Mouse (Mus musculus) A20 (cell line): ENCODE measurements at regions not wholly inside any gene's neighbourhood (a gene's known extent, or its start where the extent isn't known, plus 50 kb on each side); places are given as distances from the start of the nearest gene placed in this dataset.

ENCODE experiments used
- DNase-seq: peaks from one replicate; pipeline ENCODE4 v3.0.0-alpha.2; 2011; ENCODE audit warnings: low read depth, low spot score

DNA sequence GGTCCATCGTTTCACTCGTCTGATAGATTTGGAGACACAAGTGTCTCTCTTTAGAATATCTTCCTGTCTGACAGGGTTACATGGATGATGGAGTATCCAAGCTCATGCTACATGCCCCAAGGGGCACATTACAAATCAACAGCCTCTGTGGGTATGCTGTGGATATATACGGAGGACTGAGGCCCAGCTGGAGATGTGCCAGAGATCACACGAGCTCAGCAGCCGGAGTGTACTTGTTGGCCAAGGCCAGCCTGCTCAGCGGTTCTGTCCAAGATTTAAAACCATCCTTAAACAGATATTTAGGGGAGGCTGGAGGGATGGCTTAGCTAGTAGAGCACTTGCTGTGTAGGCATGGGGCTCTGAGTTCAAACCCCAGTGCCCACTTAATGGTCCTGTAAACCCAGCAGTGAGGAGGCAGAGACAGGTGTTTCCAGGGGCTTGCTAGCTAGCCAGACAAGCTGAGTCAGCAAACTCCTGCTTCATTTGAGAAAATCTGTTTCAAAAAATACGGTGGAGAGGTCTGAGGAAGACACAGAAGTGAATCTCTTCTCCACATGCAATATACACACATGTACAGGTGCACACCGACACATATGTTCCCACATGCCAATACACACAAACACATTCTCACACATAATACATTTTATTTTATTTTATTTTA lies 85.6 kb upstream of the Aldh1b1 start:
- no peak for DNase-seq

DNA sequence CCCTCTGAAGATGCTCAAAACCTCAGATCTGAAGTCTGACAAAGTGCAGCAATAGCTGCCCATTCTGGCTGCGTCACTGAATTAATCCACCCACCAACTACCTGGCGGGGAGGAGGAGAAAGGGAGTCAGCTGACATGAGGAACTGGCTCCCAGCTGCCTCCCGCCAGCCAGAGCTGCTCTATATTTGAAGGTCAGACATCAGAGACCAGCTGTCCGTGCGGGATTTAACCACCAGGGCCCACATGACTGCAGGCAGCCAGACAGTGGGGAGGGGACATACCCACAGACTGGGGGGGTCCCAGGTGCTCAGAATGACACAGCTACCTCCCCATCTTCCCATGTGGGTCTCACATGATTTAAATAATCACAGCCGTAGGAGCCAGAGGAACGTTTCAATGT lies 94.8 kb upstream of the Aldh1b1 start:
- DNase-seq: no peak

DNA sequence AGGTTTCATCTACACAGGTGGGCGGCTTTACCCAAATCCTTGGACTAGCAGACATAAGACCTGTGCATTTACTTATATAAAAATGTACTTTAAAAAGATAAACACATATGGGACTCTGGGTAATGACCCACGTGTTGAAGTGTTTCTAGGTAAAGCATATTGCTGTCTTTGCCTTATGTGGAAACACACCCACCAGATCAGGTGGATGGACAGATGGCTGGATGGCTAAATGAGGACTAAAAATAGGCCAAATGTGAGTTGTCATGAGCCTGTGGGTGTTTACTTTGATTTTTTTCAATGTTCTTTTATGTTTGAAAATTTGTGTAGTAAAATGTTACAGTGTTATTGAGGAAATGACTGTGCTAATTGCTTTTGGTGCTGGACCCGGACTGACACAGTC lies 99.2 kb upstream of the Aldh1b1 start:
- no peak for DNase-seq

DNA sequence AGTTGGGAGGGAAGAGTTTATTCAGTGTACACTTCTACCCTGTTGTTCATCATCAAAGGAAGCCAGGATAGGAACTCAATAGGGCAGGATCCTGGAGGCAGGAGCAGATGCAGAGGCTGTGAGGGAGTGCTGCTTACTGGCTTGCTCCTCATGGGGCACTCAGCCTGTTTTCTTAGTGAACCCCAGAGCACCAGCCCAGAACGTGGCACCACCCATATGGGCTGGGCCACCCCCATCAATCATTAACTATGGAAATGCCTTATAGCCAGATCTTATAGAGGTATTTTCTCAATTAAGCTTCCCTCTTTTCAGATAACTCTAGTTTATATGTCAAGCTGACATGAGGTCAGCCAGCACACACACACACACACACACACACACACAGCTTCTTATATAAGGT lies 103.6 kb upstream of the Aldh1b1 start:
- DNase-seq: no peak

DNA sequence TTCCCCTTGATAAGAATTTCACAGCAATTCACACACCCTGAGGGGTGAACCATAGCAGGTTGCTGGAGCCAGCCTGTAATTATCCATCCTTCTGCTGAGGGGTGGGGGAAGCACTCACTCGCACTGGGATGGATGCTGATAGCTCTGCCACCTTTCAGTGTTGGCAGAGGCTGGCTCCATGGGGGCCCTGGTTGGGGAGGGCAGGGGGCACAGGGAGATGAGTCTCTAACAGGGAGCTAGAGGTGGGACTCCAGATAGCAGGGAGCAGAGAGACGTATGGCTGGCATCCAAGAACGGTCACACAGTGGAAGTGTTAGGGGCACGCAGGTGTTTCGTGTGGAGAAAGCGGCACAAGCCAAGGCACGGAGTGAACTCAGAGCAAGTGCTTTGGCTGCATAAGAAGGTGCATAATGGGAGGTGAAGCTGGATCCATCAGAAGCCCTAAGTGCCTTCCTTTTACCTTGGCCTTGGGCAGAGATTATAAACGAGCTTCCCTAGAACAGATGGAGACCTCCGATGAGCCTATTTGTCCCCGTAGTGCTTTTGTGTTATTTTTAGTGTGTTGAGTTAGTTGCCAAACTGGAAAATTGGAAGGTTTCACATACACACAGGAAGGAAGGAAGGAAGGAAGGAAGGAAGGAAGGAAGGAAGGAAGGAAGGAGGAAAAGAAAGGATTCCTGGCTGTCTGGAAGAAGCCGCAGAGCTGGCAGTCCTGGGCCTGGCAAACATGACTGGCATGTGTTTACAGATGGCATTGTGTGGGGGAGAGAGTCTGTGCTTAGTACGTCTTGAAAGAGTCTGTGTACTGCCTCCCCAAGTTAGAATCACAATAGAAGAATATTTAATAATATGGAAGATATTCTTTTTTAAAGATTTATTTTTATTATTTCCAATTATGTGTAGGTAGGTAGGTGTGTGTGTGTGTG lies 108.6 kb upstream of the Aldh1b1 start:
- DNase-seq: no peak

DNA sequence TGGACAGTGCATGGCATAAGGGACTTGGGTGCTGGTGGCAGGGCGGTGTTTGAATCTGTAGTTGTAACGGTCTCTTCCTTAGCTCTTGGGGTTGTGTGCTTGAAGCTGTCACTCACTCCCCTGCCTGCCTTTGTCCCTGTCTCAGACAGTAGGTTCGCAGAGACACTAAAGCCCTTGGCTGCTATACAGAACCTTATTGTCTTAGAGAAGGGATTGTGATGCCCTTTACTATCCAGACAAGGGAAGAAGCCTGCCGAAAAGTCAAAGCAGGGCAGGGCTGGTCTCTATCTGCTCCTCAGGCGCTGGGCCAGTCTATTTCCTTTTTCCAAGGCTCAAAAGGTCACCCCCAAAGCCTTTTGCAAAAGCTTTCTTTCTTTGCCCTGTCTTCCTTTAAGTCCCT lies 109.2 kb upstream of the Aldh1b1 start:
- no peak for DNase-seq

DNA sequence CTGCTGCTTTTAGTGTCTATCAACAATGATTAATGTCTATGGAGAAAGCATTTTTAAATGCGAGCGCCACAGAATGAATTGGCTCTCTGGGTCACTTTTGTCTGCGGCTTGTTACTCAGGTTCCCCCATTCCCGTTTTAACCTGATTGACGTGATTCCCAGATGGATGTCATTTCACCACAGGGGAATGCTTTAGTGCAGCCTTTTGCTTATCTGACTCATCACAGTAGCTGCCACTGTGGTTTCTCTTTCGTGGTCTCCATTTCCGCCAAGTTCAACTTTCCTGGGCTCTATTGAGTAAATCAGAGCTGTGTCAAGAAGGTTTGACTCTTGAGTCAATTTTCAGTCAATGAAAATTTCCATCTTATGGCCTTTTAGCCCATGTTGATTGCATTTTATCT lies 110.6 kb upstream of the Aldh1b1 start:
- no peak for DNase-seq

DNA sequence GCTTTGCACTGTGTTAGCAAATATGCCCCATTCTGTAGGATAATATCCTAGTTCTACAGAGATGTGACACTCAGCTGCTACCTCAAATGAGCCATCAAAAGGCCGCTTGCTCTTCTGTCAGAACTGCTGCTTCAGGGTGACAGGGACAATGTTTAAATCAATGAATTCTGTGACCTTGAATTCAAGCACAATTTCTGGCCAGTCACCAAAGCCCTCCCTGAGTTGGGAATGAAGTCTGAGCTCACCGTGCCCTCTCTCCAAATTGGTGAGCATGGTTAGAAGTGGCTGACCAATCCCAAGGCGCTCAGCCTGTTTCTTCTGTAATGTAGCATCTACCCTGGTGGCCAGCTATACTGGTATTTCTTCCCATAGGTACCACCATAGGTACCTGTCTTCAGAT lies 113.8 kb upstream of the Aldh1b1 start:
- DNase-seq: no peak

DNA sequence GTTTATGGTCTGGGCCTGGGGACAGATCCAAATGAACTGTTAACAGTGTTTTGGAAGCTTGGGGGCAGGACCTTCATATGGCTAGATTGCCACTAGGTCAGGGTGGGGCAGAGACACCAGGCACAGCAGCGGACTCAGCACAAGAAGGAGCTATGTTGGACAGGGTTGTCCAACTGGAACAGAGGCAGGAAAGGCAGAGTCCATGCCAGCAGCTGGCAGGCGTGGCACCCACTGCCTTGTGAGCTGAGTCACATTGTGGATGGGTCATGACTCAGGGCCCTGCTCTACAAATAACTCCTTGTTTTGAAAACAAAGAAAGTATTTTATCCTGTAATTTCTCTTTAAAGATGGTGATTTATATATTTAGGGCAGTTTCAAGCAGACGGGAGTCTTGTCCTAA lies 115.6 kb upstream of the Aldh1b1 start:
- DNase-seq: no peak

DNA sequence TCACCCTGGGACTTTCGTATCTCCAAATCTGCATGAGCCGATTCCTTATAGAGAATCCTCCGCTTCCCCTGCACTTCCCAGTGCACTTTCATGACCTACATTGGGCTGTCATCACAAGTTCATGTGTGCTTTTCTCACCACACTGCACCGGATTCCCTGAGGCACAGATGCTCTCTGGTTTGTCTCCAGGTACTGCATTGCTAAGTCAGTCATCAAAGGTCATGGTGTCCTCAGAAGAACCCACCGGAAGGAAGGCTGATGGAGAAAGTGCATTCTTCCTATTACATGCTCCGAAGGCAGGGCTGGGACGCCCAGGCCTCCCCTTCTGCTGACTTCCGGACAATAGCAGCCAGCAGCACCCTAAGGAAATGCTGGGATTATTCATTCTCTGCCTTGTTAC lies 116.1 kb upstream of the Aldh1b1 start:
- DNase-seq: no peak

DNA sequence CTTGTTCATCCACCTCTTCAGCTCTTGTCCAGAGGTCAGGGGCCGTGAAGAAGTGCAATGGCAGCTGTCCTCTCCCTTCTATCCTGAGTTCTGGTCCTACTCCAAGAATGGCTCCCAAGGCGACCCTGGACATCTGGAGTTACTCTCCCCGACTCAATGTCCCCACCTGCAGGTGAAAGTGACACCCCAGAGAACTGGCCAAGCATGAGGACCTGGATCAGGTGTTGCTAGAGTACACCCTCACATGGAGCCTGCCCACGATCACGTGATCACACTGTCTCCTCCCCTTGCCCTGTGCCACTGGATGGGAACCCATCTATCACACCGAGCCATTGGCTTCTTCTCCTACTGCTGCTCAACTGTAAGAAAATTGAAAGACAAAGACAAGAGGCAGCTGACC lies 122.7 kb upstream of the Aldh1b1 start:
- no peak for DNase-seq

DNA sequence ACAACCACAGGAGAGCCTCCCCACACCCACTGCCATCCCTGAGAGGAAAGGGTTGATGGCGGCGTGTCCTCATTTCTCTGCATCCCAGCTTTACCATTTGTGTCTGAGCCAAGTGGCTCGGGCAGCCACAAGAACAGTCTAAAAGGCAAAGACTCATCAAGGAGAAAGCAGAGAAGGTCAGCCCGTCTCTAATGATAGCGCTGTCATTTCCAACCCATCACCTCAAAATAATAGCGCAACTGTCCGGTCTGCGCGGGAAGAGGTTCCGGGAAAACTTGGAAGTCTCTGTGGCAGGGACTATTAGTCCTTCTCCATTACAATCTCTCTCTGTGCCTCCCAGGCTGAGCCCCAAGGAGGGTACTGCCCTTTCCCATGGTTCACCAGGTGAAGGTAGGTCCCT lies 124.5 kb upstream of the Aldh1b1 start:
- no peak for DNase-seq

DNA sequence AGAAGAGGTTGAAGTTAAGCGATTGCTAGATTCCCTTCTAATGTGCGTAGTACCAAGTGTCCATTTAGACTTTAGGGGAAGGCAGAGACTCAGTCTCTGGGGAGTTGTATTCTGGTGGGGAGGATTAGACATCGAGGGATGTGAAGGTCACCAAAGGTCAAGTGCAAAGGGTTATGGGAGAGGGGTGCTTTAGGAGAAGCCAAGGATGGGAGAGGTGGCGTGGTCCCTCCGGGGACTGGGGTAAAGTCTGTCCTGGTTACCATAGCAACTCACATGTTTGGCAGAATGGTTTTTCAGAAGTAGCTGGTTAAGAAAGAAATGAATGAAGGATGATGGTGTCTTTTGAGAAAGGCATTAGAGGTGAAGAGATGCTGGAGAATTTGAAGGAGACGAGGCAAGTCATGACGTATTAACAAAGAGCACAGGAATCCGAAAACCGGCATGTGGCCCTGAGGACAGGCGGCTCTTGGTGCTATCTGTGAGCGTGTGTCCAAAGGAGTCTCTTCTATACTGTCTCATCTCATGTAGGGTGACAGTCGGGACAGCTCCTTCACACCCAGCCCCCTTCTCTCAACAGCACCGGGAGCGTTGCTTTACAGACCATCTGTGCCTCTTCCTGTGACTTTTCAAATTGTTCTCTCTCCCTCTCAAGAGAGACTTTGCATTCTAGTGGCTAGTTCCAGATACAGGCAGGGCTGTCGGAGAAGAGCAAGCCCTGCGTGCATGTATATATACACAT lies 125.6 kb upstream of the Aldh1b1 start:
- DNase-seq: no peak

DNA sequence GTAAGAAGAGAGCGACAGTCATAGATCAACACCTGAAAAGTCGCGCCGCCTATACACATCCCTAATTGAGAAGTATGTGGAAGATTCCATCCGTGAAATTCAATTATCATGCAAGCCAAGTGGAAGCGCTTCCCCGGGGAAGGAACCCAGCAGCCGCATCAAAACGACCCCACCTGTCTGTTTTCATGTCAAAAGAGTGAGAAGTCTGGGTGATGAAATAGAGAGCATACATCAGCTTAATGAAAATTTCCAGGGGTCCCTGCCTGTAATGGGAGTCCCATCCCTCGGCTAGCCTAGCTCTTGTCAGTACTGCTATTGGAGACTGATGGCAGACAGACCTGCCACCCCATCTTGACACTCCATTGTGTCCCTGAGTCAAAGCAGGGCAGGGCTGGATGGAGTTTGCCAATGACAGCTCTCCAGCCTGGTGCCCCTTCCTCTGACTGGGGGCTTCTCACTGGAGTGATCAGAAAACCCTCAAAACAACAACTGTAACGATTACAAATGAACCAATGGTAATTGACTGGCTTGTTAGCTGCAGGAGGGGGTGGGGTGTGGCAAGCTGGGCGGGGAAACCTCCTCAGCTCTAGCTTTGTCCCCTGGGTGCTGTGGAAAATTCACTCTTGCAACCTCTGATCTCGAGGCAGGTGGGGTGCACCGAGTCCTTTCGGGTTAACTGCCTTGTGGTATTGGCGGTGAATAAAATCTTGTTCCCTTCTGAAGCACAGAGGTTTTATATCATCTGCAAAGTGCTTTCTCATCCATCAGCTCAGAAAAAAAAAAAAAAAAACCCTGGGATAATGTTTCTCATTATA lies 126.4 kb upstream of the Aldh1b1 start:
- no peak for DNase-seq

DNA sequence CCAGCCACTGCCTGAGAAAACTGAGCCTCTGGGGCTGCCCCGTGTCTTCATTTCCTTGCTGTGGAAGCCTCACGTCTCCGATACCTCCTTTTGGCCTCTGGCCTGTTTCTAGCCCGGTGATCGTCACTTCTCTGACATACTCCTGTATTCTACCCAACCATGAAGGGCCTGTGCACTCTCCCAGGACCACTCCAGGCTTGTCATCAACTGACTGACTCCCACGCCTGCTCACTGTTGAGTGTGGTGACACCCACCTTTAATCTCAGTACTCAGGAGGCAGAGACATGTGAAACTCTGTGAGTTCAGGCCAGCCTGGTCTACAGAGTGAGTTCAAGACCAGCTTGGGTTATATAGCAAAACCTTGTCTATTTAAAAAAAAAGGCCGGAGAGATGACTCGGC lies 132.1 kb upstream of the Shb start:
- no peak for DNase-seq

DNA sequence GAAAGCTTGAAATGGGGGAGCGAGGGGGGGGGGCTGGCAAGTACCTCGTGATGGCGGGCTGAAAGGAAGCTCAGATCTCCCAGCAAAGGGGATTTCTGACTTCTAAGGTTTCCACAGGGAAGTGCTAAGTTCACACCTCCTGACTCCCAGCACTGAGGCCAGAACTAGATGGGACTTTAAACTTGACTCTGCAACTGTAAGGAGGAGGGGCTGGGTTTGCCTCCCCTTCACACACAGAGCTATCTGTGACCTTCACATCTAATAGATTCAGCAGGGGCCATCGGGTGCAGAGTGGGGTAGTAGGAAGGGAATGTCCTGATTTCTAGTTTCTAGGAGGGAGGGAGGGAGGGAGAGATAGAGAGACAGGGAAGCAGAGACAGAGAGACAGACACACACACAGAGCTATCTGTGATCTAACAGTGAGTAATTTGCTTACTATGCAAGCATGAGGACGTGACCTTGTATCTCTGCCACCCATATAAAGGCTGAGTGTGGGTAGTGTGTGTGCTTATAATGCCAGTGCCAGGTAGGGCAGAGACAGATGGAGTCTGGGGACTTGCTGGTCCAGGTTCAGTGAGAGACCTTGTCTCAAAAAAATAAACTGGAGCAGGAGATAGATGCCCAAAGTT lies 125.2 kb upstream of the Shb start:
- no peak for DNase-seq

DNA sequence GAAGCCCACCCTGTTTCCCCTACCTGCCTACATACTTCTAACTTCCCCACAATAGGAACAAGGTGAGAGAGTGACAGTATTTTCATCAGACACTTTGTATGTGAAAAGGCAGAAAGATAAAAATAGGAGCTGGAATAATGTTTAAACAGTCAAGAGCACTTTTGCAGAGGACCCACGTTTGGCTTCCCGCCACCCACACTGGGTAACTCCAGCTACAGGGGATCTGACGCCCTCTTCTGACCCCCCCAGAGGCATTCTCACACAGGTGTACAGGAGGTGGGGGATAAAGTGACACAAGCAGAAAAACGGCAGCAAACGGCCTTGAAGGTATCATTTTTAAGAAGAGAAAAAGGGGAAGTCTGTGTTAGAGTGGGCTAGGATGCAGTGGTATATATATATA lies 123.5 kb upstream of the Shb start:
- no peak for DNase-seq

DNA sequence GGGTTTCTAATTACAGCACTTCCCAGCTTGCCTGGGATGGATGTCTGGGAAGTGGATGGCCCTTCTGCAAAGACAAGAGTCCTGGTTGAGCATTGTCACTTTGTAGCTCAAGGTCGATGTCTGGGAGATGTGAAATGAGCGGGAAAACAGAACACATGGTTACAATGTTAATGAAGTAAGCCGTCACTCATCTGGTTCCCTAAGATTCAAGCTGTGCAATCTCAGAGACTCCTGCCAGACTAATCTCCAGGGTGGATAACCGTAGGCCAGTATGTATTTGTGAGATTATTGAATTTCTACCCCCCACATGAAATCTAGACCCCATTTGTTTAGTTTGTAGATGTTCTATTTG lies 122.5 kb upstream of the Shb start:
- DNase-seq: no peak

DNA sequence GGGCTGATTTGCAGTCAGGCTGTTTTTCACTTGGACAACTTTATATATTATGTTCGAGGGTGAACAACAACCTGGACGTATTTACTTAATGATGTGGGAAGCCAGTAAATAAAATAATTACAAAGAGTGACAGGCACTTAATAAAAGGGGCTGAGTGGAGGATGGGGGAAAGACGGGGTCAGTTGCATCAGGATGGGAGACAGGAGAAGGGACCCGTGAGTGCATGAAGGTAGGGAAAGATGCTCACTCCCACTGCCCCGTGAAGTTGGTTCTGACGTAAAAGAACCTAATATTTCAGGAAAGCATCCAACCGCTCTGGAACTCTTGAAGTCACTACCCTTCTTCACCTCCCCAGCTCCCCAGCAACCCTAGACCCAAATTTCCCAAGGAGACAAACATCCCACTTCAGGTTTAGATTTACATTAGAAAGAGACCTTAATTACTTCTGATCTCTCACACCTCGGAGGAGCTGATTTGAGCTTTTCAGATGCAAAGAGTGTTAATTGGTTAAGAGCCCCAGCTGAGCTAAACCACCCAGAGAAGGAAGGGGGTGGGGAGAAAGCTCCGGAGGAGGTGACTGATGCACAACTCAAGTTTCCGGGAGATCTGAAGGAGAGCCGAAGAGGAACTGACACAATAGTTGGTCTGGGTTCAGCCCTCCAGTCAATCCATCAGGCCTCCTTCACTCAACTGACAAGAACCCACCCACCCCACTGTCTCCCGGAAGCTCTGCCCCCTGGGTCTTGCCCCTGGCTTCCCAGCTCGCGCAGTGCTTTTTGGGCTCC lies 121.9 kb upstream of the Shb start:
- DNase-seq: no peak

DNA sequence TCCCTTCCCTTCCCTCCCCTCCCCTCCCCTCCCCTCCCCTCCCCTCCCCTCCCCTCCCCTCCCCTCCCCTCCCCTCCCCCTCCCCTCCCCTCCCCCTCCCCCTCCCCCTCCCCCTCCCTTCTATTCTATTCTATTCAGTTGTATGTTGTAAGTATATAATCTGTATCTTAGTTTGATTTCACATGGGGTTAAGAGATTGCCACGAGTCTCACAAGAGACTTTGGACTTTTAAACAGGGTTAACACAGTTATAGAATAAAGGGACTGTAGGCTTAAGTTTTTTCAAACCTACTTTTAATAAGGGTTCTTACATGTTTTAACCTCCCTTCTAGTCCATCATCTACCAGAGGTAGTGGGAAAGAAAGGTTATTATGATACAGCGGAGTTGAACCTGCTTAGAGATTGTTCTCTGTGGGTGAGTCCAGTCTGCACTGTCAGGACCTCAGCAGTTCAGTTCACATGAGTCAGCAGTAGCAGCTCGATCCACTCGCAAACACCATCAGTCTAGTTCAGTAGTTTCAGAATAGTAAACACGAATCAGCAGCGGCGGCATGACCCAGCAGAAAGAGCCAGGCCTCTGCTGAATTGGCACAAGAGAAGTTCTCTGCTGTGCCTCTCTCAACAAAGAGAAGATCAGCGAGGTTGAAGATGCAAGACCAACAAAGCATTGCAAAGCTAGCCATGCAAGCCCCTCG lies 116.8 kb upstream of the Shb start:
- no peak for DNase-seq
